Mouse (Mus musculus) ES-E14 (cell line): ENCODE measurements around the gene Ruvbl1.

ENCODE experiments used
- CHD2 ChIP-seq: IDR thresholded peaks from 2 replicates; pipeline ENCODE4 v1.6.1; 2014; ENCODE audit warnings: mild to moderate bottlenecking, low read depth, low read length, inconsistent platforms
- HCFC1 ChIP-seq: IDR thresholded peaks from 2 replicates; pipeline ENCODE4 v1.6.1; 2012; ENCODE audit warnings: low read length, inconsistent platforms, borderline replicate concordance; ENCODE audit not compliant: insufficient read depth
- MAFK ChIP-seq: IDR thresholded peaks from 2 replicates; pipeline ENCODE4 v1.6.1; 2014; ENCODE audit warnings: mild to moderate bottlenecking, low read depth, low read length, inconsistent platforms; ENCODE audit not compliant: insufficient read depth
- ZNF384 ChIP-seq: IDR thresholded peaks from 2 replicates; pipeline ENCODE4 v1.6.1; 2012; ENCODE audit warnings: low read depth, low read length, inconsistent platforms

DNA sequence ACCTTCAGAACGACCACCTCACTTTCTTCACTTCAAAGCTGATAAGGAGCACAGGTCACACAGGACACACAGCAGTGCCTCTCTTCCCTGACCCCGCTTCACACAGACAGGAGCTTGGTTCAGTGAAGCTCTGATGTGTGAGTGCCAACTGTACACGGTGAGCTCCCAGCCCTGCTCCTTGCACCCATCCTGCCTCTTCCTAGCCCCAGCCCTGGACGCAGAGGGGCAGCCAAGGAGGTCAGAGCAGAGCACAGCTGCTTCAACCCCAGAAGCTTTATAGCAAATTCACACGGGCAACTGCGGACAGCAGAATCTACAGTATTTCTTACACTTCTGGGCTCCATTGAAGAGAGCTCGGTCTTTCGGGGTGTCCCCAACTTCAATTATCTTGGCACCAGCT, 48.8 kb downstream of the Ruvbl1 start:
- TF ChIP-seq ZNF384, result no peak
- TF ChIP-seq HCFC1, result no peak
- no peak for TF ChIP-seq MAFK
- no peak for TF ChIP-seq CHD2
